Mouse (Mus musculus) midbrain, embryonic 14.5 days (tissue): Measurements from ENCODE around the gene Serping1. TPM values are rescaled to one million over a fixed set of nuclear protein-coding genes. Genes with fewer than 3 reads are reported as not detected.
"Not testable (repeated sequence)": the region's sequence is repeated elsewhere in the genome, so short reads cannot be mapped to it uniquely, and the experiment has no call there.

Experiments
- ATAC-seq: fragments of 200-750 bp; cut with Nextera tagmentation; 2 replicates; pipeline ENCODE4 v1.8.0; 2017; ENCODE audit warnings: moderate number of reproducible peaks, moderate library complexity; ENCODE audit not compliant: low FRiP score, low TSS enrichment
- DNase-seq: peaks from one replicate; pipeline ENCODE4 v3.0.0-alpha.2; 2015
- H3K27ac ChIP-seq: fragments of 300-500 bp; sonication (generic); replicated peaks from 2 replicates; pipeline ENCODE4 v1.5.1; 2014; ENCODE audit warnings: mild to moderate bottlenecking, low read depth, low read length, moderate library complexity
- H3K27me3 ChIP-seq: fragments of 300-500 bp; sonication (generic); 2 replicates; pipeline ENCODE4 v1.6.1; 2014; ENCODE audit warnings: low read length, control low read depth, mixed read lengths; ENCODE audit not compliant: control insufficient read depth, insufficient read depth
- H3K36me3 ChIP-seq: fragments of 300-500 bp; sonication (generic); 2 replicates; pipeline ENCODE4 v1.6.1; 2014; ENCODE audit warnings: low read length, control low read depth; ENCODE audit not compliant: control insufficient read depth, insufficient read depth
- H3K4me1 ChIP-seq: fragments of 300-500 bp; sonication (generic); 2 replicates; pipeline ENCODE4 v1.6.1; 2014; ENCODE audit warnings: mild to moderate bottlenecking, antibody characterized with exemption, low read length, control low read depth; ENCODE audit not compliant: control insufficient read depth, insufficient read depth
- H3K4me2 ChIP-seq: fragments of 300-500 bp; sonication (generic); 2 replicates; pipeline ENCODE4 v1.6.1; 2014; ENCODE audit warnings: mild to moderate bottlenecking, low read length, moderate library complexity
- H3K4me3 ChIP-seq: fragments of 300-500 bp; sonication (generic); replicated peaks from 2 replicates; pipeline ENCODE4 v1.5.1; 2014; ENCODE audit warnings: low read depth, low read length
- H3K9ac ChIP-seq: fragments of 300-500 bp; sonication (generic); replicated peaks from 2 replicates; pipeline ENCODE4 v1.6.1; 2014; ENCODE audit warnings: mild to moderate bottlenecking, low read length, moderate library complexity
- H3K9me3 ChIP-seq: fragments of 300-500 bp; sonication (generic); 2 replicates; pipeline ENCODE4 v1.6.1; 2016; ENCODE audit warnings: low read length, control low read depth, mixed read lengths; ENCODE audit not compliant: control insufficient read depth
- WGBS: fragments of 180-500 bp; shearing (Covaris S2); extraction: QIAGEN DNeasy Blood & Tissue Kit; methylation state at CpG from one replicate; pipeline ENCODE4 v1.1.7; 2014; 5-methylcytosine and 5-hydroxymethylcytosine counted together
- polyA plus RNA-seq: library from polyadenylated mRNA; unstranded; fragments of >200 nt; fragmentation: Nextera tagmentation; extraction: Ambion mirVana; gene quantifications from 2 replicates; pipeline ENCODE4 v1.2.1, GENCODE M21; 2014

The Serping1 gene
- polyA plus RNA-seq, 1 experiment from 2014 or later, result 33.6 TPM

- Histone ChIP-seq H3K27ac (peak within 1 kb of the TSS; percentile 89), H3K4me2 (peak within 1 kb of the TSS; percentile 58), H3K9ac (peak within 1 kb of the TSS; percentile 88), H3K36me3 (no peaks in the 10 kb centered on the region), H3K4me1 (peaks cover 40% of the 10 kb centered on the region), H3K27me3 (no peaks in the 10 kb centered on the region), H3K9me3 (no peaks in the 10 kb centered on the region), H3K4me3 (peak within 1 kb of the TSS; percentile 71)
- under 1% methylated on average over 8 of the region's 8 CpGs for WGBS
- ATAC-seq (peak; percentile 76), DNase-seq (peak; percentile 86)
Observed at GRCm38 (mm10) chr2:84733579-84734300, 41.5 kb downstream of the Serping1 start, which contains the start of gene Ypel4. Gene Ypel4 (plus strand): TSS chr2:84734058.

GRCm38 (mm10) chr2:84732394-84732793, 42.9 kb downstream of the Serping1 start:
- Histone ChIP-seq H3K9ac (no peak overlapping the region), H3K4me2 (no peak overlapping the region), H3K27me3 (no peaks in the 10 kb centered on the region), H3K9me3 (no peaks in the 10 kb centered on the region), H3K27ac (no peak overlapping the region), H3K4me1 (peaks cover 27% of the 10 kb centered on the region), H3K4me3 (no peak overlapping the region), H3K36me3 (no peaks in the 10 kb centered on the region)
- ATAC-seq, result no peak
- no peak for DNase-seq
- 76% methylated on average over 1 of the region's 1 CpGs for WGBS

- DNase-seq (no peak), ATAC-seq (no peak)
- 81% methylated on average over 3 of the region's 3 CpGs for WGBS
- Histone ChIP-seq H3K9ac (no peak overlapping the region), H3K36me3 (no peaks in the 10 kb centered on the region), H3K4me3 (no peak overlapping the region), H3K4me2 (no peak overlapping the region), H3K4me1 (peaks cover 20% of the 10 kb centered on the region), H3K27ac (no peak overlapping the region), H3K27me3 (no peaks in the 10 kb centered on the region), H3K9me3 (no peaks in the 10 kb centered on the region)
Observed at GRCm38 (mm10) chr2:84731206-84731605, 44.0 kb downstream of the Serping1 start.

- peaks cover 22% of the 10 kb centered on the region for H3K36me3 ChIP-seq
- not testable (repeated sequence) for ATAC-seq, H3K9ac ChIP-seq, H3K27ac ChIP-seq, DNase-seq, H3K27me3 ChIP-seq, H3K9me3 ChIP-seq, H3K4me3 ChIP-seq
- WGBS, result 81% methylated on average over 5 of the region's 5 CpGs
- peak overlapping the region; percentile 90; the same call in 1 of the 2 replicates for H3K4me2 ChIP-seq
- H3K4me1 ChIP-seq, result peaks cover 22% of the 10 kb centered on the region
Observed at GRCm38 (mm10) chr2:84728191-84728590, 47.1 kb downstream of the Serping1 start.

- peak within 1 kb of the TSS; percentile 57 for H3K9ac ChIP-seq
- no peaks in the 10 kb centered on the region for H3K9me3 ChIP-seq
- under 1% methylated on average over 39 of the region's 39 CpGs for WGBS
- peak within 1 kb of the TSS; percentile 78 for H3K27ac ChIP-seq
- peak; percentile 99 for DNase-seq
- no peaks in the 10 kb centered on the region for H3K27me3 ChIP-seq
- peak; percentile 94 for ATAC-seq
- H3K36me3 ChIP-seq, result peaks cover 29% of the 10 kb centered on the region
- H3K4me1 ChIP-seq, result peaks cover 20% of the 10 kb centered on the region
- peak within 1 kb of the TSS; percentile 90 for H3K4me2 ChIP-seq
- peak within 1 kb of the TSS; percentile 65 for H3K4me3 ChIP-seq
Observed at GRCm38 (mm10) chr2:84727172-84727858, 47.9 kb downstream of the Serping1 start, which contains the start of gene Clp1. Gene Clp1 (minus strand): TSS chr2:84727350.

DNA sequence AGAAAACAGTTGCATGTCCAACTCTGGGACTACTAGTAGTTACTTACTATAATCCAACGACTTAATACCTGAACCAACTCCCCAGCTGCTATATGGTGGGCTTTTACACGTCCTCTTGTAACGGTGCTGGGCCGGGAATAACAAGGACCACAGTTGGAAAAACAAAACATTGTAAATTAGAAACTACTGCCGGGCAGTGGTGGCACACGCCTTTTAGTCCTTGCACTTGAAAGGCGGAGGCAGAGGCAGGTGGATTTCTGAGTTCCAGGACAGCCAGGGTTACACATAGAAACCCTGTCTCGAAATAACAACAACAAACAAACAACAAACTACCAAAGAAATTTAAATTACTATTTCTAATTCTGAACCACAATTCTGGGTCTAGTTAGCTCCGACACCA, 48.5 kb downstream of the Serping1 start:
- H3K4me1 ChIP-seq, result peaks cover 20% of the 10 kb centered on the region
- H3K27ac ChIP-seq, result no peak overlapping the region
- ATAC-seq, result 0 out of 2 replicates have a peak, but pooled peaks have one; percentile 22
- H3K27me3 ChIP-seq, result no peaks in the 10 kb centered on the region
- H3K4me2 ChIP-seq, result peak overlapping the region; percentile 90
- DNase-seq, result no peak
- H3K9me3 ChIP-seq, result no peaks in the 10 kb centered on the region
- peak overlapping the region; percentile 65 for H3K4me3 ChIP-seq
- WGBS, result 6% methylated on average over 9 of the region's 9 CpGs
- H3K9ac ChIP-seq, result peak overlapping the region; percentile 57
- H3K36me3 ChIP-seq, result peaks cover 32% of the 10 kb centered on the region

DNA sequence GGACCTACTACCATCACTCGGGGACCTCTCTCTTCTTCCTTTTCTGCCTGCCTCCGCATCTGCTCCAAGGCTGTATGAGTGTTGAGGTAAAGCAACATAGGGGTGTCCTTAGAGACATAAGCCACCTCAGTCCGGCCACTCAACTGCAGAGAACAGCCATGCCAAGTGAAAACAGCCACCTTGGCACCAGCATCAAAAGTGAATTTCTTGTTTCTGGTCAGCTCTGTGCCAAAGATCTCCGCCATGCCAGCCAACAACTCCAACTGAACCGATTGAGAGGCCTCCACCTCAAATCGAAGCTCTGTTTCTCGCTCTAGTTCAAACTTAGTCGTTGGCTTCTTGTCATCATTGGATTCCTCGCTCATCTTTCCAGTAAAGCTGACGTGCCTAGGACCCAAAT, 49.5 kb downstream of the Serping1 start:
- peaks cover 35% of the 10 kb centered on the region for H3K36me3 ChIP-seq
- ATAC-seq (no peak), DNase-seq (no peak)
- H3K4me3 ChIP-seq, result peak overlapping the region; percentile 65; the same call in 1 of the 2 replicates
- H3K9me3 ChIP-seq, result no peaks in the 10 kb centered on the region
- WGBS, result 93% methylated on average over 10 of the region's 10 CpGs
- peak overlapping the region; percentile 90; the same call in 1 of the 2 replicates for H3K4me2 ChIP-seq
- H3K9ac ChIP-seq, result no peak overlapping the region
- H3K27me3 ChIP-seq, result no peaks in the 10 kb centered on the region
- peaks cover 20% of the 10 kb centered on the region for H3K4me1 ChIP-seq
- H3K27ac ChIP-seq, result no peak overlapping the region

DNA sequence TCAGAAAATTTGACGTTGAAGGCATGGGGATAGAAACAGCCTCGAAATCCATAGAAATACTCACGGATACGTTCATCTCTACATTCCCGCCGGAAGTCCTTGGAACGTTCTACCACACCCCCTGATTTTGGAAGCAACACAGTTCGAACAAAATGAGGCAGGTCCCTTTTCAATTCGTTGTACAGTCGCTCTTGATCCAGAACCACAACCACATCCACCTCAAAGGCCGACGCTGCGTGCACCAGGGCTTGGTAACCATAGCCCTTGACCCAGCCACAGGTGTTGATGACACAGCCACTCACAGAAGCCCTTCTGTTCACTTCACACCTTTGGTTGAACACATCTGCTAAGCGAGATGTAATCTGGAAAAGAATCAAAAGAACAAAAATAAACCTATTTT, 51.4 kb downstream of the Serping1 start:
- ATAC-seq (no peak), DNase-seq (no peak)
- Histone ChIP-seq H3K27ac (no peak overlapping the region), H3K27me3 (no peaks in the 10 kb centered on the region), H3K4me3 (no peak overlapping the region), H3K9ac (no peak overlapping the region), H3K9me3 (no peaks in the 10 kb centered on the region), H3K4me1 (peaks cover 20% of the 10 kb centered on the region), H3K36me3 (peaks cover 35% of the 10 kb centered on the region), H3K4me2 (no peak overlapping the region)
- 94% methylated on average over 14 of the region's 14 CpGs for WGBS
